Mouse (Mus musculus): ENCODE results near the gene Defb47. TPM values are rescaled to one million over a fixed set of nuclear protein-coding genes. Genes with fewer than 3 reads are reported as not detected.

Defb47 gene
- total RNA-seq (2021) = not detected
- long read RNA-seq = 0 reads

DNA sequence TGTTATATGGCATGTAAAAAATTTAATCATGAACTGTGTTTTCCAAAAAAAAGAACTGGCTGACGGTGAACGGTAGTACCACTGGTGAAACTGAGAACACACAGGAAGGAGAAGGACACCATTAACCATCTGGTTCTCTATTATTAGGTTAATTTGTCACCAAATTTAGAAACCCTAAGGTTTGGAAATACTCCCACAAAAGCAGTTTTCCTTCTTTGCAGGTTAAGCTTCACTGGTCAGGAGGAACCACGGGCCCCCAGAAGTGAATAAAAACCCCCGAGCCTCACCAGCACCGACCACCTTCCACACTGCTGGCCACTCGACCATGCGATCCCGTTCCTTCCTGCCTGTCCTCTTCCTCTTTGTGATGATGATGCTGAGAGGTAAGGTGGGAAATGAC, at the start of gene Defb47:
TSS of gene Defb47 (plus strand) at position 301 of the 400 bp plus-strand sequence.
- DNase-seq (ENCODE audit: low spot score in 2 of 2) = no peak

DNA sequence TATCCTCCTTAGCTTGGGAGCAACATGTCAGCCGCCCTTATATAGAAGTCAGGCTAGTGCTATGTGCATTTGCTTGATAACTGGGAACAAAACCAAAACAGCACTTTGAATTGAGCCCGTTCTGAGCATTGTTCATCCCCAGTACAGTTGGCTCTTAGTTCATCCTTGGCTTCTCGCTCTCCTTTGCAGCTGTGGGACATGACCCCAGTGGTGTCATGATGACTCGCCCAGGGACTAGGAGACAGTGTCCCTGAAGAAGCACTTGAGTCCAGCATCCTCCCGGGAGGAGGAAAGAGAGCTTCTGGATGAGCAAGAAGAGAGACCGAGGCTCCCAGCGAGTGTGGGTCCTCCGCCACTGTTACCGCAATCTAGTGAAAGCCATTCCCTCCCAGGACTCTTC, 41.8 kb upstream of the Defb47 start:
- DNase-seq (ENCODE audit: low spot score in 2 of 2) = no peak

DNA sequence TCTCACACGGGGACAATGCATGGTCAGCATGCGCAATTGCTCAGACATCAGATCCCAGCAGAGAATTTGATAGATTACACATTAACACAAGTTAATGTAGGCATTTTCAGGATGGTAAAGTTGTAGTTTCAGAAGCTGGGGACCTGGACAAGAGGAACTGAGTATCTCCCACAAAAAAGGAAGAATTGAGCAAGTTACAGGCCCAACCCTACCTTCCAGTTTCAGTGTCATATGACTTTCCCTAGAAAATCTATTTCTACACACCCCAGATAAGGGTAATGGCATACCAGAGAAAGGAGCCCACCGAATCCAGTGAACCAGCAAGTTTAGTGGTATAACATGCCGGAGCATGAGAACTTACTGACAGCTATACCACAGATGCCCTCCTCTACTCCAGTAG, 34.2 kb upstream of the Defb47 start:
- no peak for DNase-seq (ENCODE audit: low spot score in 2 of 2)

DNA sequence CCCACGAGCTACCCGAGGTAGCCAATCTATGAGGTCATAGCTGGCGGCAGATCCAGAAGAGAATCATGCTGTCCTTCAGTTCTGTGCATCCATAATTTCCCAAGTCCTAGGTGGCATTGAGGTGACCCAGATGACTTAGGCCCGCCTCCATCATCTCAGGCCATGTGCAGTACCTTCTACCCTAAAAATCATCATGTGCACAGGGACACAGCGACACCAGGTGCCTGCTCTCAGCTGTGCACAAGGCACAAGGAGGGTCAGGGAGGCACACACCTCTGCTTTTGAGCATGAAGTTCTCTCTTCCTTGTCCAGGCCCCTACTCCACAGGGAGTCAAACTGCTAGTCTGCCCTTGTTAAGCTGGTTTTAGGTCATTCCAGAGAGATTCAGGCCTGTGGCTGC, 32.5 kb upstream of the Defb47 start:
- DNase-seq (ENCODE audit: low spot score in 2 of 2) = no peak

DNA sequence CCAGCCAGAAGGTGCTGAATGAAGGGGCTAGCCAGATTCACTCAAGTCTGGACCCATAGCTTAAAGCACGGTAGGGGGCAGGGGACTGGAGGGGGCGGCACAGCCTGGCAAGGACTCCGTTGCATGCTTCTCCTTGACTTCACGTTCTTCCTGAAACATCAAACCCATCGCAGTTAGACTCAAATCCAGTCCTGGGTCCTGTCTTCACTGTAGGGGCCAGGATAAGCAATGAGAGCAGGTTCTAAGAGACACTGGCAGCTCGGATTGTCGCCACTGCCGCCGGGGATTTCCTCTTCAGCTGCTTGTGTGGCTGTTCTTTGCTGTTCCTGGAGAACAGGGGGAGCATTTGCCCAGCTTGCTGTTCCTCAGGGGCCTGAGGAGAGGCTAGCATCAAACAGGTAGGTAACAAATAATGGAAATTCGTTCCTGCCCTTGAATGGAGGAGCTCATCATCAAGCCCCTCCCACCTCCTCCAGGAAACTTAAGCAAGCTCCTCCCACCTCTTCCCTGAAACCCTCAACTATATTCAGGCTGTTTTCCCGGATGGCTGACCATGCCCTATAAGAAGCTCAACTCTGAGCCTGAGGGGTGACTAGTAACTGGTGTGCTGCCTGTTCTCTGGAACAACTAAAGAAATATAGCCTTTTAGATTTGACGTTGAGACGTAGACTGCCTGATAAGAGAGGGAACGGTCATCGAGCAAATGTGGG, 31.9 kb upstream of the Defb47 start:
- DNase-seq (ENCODE audit: low spot score in 2 of 2) = no peak

DNA sequence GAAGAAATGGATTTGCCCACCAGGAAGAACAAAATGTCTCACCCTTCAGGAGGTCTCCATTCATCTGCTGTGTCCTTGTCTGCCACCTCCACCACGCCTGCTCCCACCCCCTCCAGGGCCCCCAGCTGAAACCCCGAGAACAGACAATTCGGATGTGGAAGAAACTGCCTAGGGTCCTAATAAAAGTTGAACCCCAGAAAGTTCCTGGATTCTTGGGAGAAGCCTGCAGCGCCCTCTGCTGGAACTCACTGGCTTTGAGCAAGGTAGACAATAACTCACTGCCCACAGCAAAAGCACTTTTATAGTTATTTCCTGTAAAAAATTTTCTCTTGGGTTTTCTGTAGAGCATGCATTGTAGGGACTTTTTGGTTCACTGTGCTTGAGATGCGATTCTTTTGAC, 22.8 kb upstream of the Defb47 start:
- DNase-seq (ENCODE audit: low spot score in 2 of 2) = peak; percentile 16 to 82

DNA sequence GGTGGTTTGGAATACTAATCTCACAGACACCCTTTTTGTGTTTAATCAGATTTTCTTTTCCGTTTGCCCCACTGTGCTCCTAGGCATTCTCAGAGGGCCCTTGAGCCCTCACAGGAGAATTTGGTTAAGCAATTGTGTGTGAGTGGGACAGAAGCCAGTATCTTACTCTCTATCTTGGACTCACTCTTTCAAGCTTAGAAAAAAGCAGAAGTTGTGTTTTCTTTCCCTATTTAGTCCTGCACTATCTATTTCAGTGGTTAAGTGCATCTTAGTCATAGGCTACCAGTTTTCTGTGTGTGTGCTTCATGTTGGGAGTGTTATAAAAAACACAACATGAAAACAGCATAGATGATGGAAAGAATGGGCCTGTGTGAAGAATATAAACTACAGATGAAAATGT, 18.1 kb upstream of the Defb47 start:
- DNase-seq (ENCODE audit: low spot score in 2 of 2) = no peak

DNA sequence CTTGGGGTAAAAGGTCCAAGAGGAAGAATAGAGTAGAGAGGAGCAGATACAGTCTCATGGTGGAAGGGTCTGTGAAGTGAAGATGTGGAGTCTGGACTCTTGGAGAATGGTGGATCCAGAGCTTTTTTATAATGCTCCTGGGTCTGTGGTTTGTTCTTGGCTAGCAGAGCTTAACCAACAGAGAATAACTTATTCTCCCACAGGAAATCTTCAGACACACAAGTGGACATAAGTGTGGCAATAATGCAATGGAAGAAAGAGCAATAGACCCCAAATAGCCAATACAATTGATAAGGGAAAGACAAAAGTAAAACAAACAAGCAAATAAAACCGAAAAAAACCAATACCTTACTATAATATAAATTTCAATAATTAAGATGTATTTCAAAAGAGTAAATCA, 13.5 kb upstream of the Defb47 start, which contains the start of gene Defb48:
TSS of gene Defb48 (minus strand) at position 101 of the 400 bp plus-strand sequence.
- no peak for DNase-seq (ENCODE audit: low spot score in 2 of 2)

DNA sequence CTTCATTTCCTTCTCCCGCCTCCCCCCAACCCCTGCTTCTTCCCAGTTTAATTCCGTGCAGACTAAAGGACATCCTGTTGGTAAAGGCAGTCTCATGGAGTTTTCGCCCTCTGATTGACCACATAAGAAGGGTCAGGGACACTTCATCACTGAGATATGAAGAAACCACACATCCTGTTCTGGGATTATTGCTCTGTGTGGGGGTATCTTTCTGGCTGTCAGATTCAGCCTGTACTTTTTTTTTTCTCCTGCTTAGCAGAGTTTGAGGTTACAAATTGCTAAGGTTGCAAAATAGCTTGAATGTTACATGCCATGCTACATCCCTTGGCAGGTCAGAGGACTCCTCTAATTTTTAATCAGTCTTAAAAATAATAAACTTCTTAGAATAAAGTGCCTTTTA, 6.6 kb upstream of the Defb47 start:
- no peak for DNase-seq (ENCODE audit: low spot score in 2 of 2)

DNA sequence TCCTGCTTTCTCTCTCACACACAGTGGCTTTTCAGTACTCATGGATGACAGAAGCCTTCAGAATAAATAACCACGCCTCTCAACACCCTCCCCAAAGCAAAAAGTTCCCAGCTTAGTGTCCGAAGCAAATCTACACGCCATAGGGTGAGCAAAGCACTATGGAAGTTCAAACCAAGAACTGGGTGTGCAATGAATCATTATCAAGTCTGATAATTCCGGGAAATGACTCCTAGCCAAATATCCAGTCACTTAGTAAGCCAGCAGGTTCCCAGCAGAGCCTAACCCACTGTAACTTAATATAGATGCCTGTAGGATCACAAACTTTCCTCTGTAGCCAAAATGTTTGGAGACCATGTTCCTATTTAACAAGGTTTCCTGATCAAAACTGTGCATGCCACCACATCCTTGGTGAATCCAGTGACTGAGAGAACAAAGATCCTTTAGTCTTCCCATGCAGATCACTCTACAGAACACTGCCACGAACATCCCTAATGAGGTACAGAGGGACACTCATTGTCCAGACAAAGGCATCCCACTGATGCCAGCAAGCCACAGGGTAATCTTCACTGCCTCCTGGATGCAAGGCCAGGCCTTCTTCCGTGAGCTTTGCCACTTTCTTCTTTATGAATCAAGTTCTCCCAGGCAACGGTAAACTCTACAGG, 5.9 kb upstream of the Defb47 start:
- DNase-seq (ENCODE audit: low spot score in 2 of 2) = no peak

DNA sequence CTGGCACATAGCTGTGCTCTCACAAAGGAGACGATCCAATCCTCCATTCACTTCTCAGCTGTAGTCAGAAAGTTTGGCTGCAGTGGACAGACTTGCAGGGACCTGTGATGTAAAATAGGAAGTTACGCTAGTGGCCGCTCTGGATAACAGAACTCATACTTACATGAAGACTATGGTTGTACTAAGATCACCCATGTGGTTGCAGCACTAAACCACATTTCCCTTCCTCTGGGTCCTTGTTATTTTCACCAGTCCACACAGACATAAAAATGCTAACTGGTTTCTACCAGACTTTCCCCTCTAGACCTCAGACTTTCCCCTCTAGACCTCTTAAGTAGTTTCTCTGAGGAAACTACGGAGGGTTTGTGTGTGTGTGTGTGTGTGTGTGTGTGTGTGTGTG, 1.1 kb downstream of the Defb47 start:
- no peak for DNase-seq (ENCODE audit: low spot score in 2 of 2)

DNA sequence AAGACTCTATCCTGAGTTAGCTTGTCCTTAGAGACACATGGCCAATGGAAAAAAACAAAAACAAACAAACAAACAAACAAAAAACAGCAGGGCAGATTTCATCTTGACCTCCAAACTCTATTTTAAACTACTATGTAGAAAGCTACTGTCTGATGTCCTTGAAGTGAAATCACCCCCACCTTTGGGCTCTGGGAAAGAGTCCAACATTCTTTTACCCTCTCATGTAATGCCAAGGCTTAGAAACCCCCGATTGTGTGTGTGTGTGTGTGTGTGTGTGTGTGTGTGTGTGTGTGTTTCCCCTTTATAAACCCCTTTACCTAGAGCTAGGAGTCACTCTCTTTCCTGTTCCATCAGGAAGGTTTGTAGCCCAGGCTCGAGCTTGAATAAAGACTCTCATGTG, 4.7 kb downstream of the Defb47 start:
- DNase-seq (ENCODE audit: low spot score in 2 of 2) = no peak

DNA sequence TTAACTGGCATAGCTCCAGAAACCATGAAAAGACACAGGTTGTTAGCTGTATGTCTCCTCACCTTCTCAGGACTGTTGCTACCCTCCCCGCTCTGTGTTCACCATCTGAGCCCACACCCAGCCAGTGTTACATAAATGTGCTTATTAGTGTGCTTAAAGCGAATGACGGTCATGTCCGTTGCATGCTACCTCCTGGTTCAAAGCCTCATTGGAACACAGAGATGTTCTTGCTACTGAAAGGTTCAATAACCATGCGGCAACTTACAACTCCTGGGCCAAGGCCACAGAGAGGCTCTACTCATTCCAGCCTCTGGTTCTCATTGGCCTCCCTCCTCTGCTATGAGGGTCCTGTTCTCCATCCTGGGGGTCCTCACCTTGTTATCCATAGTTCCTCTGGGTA, 13.6 kb downstream of the Defb47 start, which contains the start of gene Defb43:
TSS of gene Defb43 (plus strand) at position 301 of the 400 bp plus-strand sequence.
- DNase-seq (ENCODE audit: low spot score in 2 of 2) = no peak

DNA sequence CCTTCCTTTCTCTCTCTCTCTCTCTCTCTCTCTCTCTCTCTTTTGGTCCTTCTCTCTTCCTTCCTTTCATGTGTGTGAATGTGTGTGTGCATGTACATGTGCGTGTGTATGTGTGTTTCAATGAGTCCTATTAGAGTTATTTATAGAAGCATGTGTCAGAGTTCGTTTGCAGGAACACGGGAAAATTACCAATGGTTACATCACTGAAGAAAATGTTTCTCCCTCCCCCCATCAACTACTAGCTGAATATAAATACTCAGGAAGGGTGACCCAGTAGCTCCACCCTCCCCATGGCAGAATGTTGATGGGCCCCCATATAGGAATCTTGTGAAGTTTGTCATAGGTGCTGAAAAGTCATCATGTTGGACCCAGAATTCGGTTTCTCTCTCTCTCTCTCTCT, 15.2 kb downstream of the Defb47 start:
- DNase-seq (ENCODE audit: low spot score in 2 of 2) = no peak

DNA sequence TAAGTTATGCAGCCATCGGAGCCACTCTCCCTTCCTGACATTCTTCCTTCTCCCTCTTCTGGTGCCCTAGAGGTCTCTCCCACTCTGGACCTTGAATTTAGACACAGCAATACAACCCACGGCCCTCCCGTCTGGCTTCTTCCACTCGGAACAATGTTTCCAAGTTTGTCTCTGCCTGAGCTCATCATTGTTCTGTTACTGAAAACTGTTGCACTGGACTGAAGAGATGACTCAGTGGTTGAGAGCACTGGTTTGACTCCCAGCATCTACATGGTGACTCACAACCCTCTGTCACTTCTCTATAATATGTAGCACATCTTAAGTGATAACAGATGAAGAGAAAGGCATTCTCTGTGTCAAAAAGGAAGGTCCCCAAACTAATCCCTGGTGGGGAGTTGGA, 16.8 kb downstream of the Defb47 start:
- DNase-seq (ENCODE audit: low spot score in 2 of 2) = no peak

DNA sequence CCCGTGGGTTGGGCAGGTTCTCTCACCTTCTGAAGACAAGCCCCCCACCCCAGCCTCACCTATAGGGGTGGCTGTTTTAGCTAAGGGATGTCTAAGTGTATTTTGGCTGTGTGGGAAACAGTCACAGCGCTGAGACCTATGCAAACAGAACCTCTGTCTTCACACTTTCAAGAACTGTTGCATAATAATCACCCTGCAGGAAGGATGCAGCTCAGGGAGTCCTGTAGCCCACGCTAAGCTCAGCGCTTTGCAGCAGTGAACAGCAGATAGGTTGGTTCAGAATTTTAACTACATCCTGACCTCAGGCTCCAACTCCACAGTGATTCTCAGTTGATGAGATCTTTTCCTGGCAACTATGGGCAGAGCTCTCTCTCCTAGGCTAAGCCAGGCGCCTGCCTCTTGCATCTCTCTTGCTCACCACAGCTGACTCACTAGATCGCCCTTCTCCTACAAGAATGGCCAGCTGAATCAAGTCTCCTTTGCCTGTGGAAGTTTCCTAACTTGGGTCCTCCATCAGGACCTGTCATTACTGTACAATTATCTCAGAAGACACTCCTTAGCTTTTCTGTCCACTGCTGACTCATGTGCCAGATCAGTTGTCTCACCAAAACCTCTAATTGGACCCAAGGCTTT, 22.8 kb downstream of the Defb47 start:
- peak in 1 of 2 experiments; percentile 15 for DNase-seq (ENCODE audit: low spot score in 2 of 2)

DNA sequence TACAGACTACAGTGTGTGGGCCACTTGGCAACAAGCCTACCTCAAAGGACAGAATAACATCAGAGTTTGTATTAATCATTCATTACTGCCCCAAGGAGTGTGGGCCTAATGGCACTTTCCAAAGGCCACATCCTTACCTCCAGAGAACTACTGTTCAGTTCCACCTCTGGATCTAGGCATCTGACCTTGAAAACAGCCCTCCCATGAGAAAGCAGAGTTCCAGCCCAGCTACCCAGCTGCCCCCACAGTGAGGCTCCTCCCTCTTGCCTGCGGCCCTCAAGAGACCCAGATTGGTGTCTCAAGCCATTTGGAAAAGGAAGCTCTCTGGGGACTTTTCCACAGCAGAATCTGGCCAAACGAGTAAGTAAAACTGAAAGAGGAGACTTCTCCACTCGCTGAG, 48.8 kb downstream of the Defb47 start, which contains the start of gene Defb42:
TSS of gene Defb42 (plus strand) at position 301 of the 400 bp plus-strand sequence.
- DNase-seq (ENCODE audit: low spot score in 2 of 2) = no peak

DNA sequence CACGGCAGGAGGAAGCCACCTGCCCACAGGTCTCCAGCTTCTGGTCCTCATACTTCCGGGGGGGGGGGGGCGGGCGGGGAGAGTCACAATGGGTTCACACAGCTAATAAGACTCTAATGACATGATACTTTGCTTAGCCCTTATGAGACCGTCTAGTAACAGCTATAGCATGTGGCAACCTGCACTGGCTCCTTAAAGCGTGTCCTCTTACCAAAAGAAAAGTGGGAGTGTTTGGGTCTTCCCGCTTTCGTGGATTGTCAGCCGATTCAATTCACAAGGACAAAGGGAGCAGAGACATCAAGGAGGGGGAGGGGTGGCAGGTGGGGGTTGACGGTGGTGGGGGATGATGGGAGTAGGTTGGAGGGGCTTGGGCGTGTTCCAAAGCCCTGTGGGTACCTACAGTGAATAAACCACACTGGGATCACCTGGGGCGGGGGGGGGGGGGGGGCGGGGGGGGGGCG, 52.1 kb downstream of the Defb47 start, which contains the start of gene Defb30:
TSS of gene Defb30 (minus strand) at position 51 of the 461 bp plus-strand sequence.
- no peak for DNase-seq (ENCODE audit: low spot score in 2 of 2)
